Mouse (Mus musculus) C2C12 (cell line): ENCODE data around the gene Hist1h1c. TPM values are rescaled to one million over a fixed set of nuclear protein-coding genes. Genes with fewer than 3 reads are reported as not detected.

Source experiments
- H3K27me3 ChIP-seq: one replicate; pipeline ENCODE4 v1.6.1; 2011; ENCODE audit not compliant: control insufficient read depth, insufficient read depth, insufficient read length
- H3K36me3 ChIP-seq: one replicate; pipeline ENCODE4 v1.6.1; 2011; ENCODE audit not compliant: control insufficient read depth, insufficient read depth
- H3K4me3 ChIP-seq: one replicate; pipeline ENCODE4 v1.5.1; 2011; ENCODE audit warnings: mild to moderate bottlenecking, control low read depth; ENCODE audit not compliant: poor library complexity, insufficient read depth, severe bottlenecking
- H3K79me2 ChIP-seq: one replicate; pipeline ENCODE4 v1.6.1; 2011; ENCODE audit not compliant: control insufficient read depth, insufficient read depth
- H3K79me3 ChIP-seq: one replicate; pipeline ENCODE4 v1.6.1; 2011; ENCODE audit warnings: low read depth, control low read depth
- H3ac ChIP-seq: one replicate; pipeline ENCODE3; 2011; ENCODE audit warnings: low read depth; ENCODE audit not compliant: control insufficient read depth, insufficient read length
- CEBPB ChIP-seq: IDR thresholded peaks from one replicate; pipeline ENCODE4 v1.6.1; 2011; ENCODE audit warnings: low read depth, mild to moderate bottlenecking, control low read depth, moderate library complexity
- CTCF ChIP-seq: IDR thresholded peaks from one replicate; pipeline ENCODE4 v1.5.1; 2011; ENCODE audit not compliant: control insufficient read depth, insufficient read depth, insufficient read length
- FOSL1 ChIP-seq: IDR thresholded peaks from one replicate; pipeline ENCODE4 v1.8.0; 2011; ENCODE audit warnings: mild to moderate bottlenecking, low read length; ENCODE audit not compliant: poor library complexity, insufficient read depth, severe bottlenecking
- MAX ChIP-seq: IDR thresholded peaks from one replicate; pipeline ENCODE4 v1.6.1; 2011; ENCODE audit warnings: mild to moderate bottlenecking, control low read depth
- MYOD1 ChIP-seq: IDR thresholded peaks from one replicate; pipeline ENCODE4 v1.6.1; 2011; ENCODE audit warnings: low read depth; ENCODE audit not compliant: control insufficient read depth, insufficient read length
- MYOG ChIP-seq: IDR thresholded peaks from one replicate; pipeline ENCODE4 v1.6.1; 2011; ENCODE audit not compliant: control insufficient read depth, insufficient read length; ENCODE audit errors: extremely low read depth
- USF1 ChIP-seq: IDR thresholded peaks from one replicate; pipeline ENCODE4 v1.6.1; 2011; ENCODE audit warnings: low read depth, mild to moderate bottlenecking, control low read depth, moderate library complexity
- long read RNA-seq, 2 experiments: library from polyadenylated mRNA; unstranded; transcript quantifications; one replicate each; pipeline ENCODE4 v2.0.0; 2019 to 2020
- polyA plus RNA-seq: library from polyadenylated mRNA; unstranded; fragments of >200 nt; fragmentation: generic; extraction: Trizol; gene quantifications from one replicate; pipeline ENCODE4 v1.2.1, GENCODE M21; 2012; ENCODE audit warnings: missing spikeins

The Hist1h1c gene
- polyA plus RNA-seq = 45.9 TPM
- long read RNA-seq, experiment 1, transcript Hist1h1c-201 (1 exons, 1,560 nt) = major isoform, 39 of 39 reads
- long read RNA-seq, experiment 1, partial matches to known transcripts = 0 of 39 reads
- long read RNA-seq, experiment 1, other reads (novel, unspliced or antisense) = 0 of 39 reads
- long read RNA-seq, experiment 2, transcript Hist1h1c-201 (1 exons, 1,560 nt) = major isoform, 9 of 9 reads
- long read RNA-seq, experiment 2, partial matches to known transcripts = 0 of 9 reads
- long read RNA-seq, experiment 2, other reads (novel, unspliced or antisense) = 0 of 9 reads

- H3K4me3 ChIP-seq = peak within 1 kb of the TSS; percentile 38
- peaks cover 1% of the 10 kb centered on the region for H3K79me3 ChIP-seq
- no peaks in the 10 kb centered on the region for H3K27me3 ChIP-seq
- TF ChIP-seq MYOD1 (no peak), MAX (no peak), MYOG (no peak), FOSL1 (no peak), CEBPB (no peak), USF1 (no peak), CTCF (no peak)
- H3K79me2 ChIP-seq = no peaks in the 10 kb centered on the region
- H3K36me3 ChIP-seq = no peaks in the 10 kb centered on the region
- H3ac ChIP-seq = peak within 1 kb of the TSS; percentile 49
These were observed at the start of gene Hist1h1c for GRCm38 (mm10) chr13:23738677-23739068. Hist1h1c (plus strand) TSS chr13:23738808.

GRCm38 (mm10) chr13:23688956-23689355 lies 49.7 kb upstream of the Hist1h1c start:
- Histone ChIP-seq H3K79me3 (no peaks in the 10 kb centered on the region), H3K4me3 (no peak overlapping the region), H3ac (no peak overlapping the region), H3K27me3 (no peaks in the 10 kb centered on the region), H3K36me3 (no peaks in the 10 kb centered on the region), H3K79me2 (peaks cover 6% of the 10 kb centered on the region)
- TF ChIP-seq CTCF (no peak), MAX (no peak), FOSL1 (no peak), MYOD1 (no peak)

GRCm38 (mm10) chr13:23689459-23689858 lies 49.1 kb upstream of the Hist1h1c start:
- no peak overlapping the region for H3K4me3 ChIP-seq
- no peak for TF ChIP-seq USF1
- TF ChIP-seq MAX = no peak
- TF ChIP-seq FOSL1 = no peak
- TF ChIP-seq MYOD1 = no peak
- no peak for TF ChIP-seq MYOG
- TF ChIP-seq CEBPB = no peak
- TF ChIP-seq CTCF = no peak

GRCm38 (mm10) chr13:23693856-23694440 lies 44.7 kb upstream of the Hist1h1c start:
- H3K79me2 ChIP-seq = no peaks in the 10 kb centered on the region
- TF ChIP-seq USF1 = no peak
- TF ChIP-seq MYOD1 = no peak
- no peak for TF ChIP-seq CEBPB
- TF ChIP-seq MAX = no peak
- TF ChIP-seq FOSL1 = no peak
- TF ChIP-seq CTCF = no peak
- no peak for TF ChIP-seq MYOG
- H3K27me3 ChIP-seq = no peaks in the 10 kb centered on the region

More at GRCm38 (mm10) chr13:23689459-23689858, 49.1 kb upstream of the Hist1h1c start:
- H3ac ChIP-seq = no peak overlapping the region
- no peaks in the 10 kb centered on the region for H3K36me3 ChIP-seq
- H3K27me3 ChIP-seq = no peaks in the 10 kb centered on the region
- H3K79me3 ChIP-seq = no peaks in the 10 kb centered on the region
- H3K79me2 ChIP-seq = peaks cover 6% of the 10 kb centered on the region

GRCm38 (mm10) chr13:23694956-23695355 lies 43.7 kb upstream of the Hist1h1c start:
- Histone ChIP-seq H3K79me2 (no peaks in the 10 kb centered on the region), H3K79me3 (no peaks in the 10 kb centered on the region), H3K36me3 (no peaks in the 10 kb centered on the region), H3K4me3 (no peak overlapping the region), H3K27me3 (no peaks in the 10 kb centered on the region), H3ac (no peak overlapping the region)
- TF ChIP-seq MYOG = no peak
- TF ChIP-seq MAX = no peak
- TF ChIP-seq CEBPB = no peak
- no peak for TF ChIP-seq MYOD1
- no peak for TF ChIP-seq CTCF
- TF ChIP-seq FOSL1 = no peak
- no peak for TF ChIP-seq USF1

More at GRCm38 (mm10) chr13:23693856-23694440, 44.7 kb upstream of the Hist1h1c start:
- Histone ChIP-seq H3ac (no peak overlapping the region), H3K79me3 (no peaks in the 10 kb centered on the region), H3K36me3 (no peaks in the 10 kb centered on the region), H3K4me3 (no peak overlapping the region)
